Mouse (Mus musculus): ENCODE results near the gene Xkr7. TPM values are rescaled to one million over a fixed set of nuclear protein-coding genes. Genes with fewer than 3 reads are reported as not detected.
A peak's percentile ranks its signal among the peaks of the same experiment; 100 is the strongest.

The Xkr7 gene
- polyA plus RNA-seq, 1 experiment = 0.16 TPM

DNA sequence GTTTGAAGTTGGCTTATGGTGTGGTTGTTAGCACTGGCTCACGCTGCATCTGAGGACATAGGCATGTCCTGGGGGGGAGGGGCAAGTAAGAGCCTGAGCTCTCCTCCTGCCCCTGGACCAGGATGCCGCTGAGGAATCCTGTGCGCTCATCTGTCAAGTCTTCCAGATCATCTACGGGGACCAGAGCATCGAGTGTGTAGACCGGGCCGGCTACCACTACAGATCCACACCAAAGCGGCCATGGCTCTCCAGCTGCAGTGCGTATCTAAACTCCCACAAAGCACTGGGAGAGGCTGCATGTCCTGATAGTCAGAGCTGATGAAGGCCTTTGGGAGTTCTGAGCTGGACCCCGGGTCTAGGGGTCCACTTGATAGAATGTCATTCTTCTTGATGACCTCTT, 43.0 kb downstream of the Xkr7 start:
- TF ChIP-seq POLR2A (IDR thresholded peaks at IDR 0.05; ENCODE audit: control insufficient read depth, extremely low read depth, insufficient read depth, low read length, poor library complexity) (no peak), CTCF (IDR thresholded peaks at IDR 0.05; ENCODE audit: borderline replicate concordance, control insufficient read depth, extremely low read depth, insufficient read depth, low read length, poor library complexity) (no peak)
- no peak for DNase-seq
- 98% methylated on average over 10 of the region's 10 CpGs for WGBS
- Histone ChIP-seq H3K27ac (ENCODE audit: control insufficient read depth, insufficient read depth, low read length) (no peak overlapping the region), H3K4me3 (ENCODE audit: control insufficient read depth, insufficient read depth, low read length) (no peak overlapping the region), H3K4me1 (replicated peaks; ENCODE audit: control insufficient read depth, insufficient read depth, low read length) (no peaks in the 10 kb centered on the region), H3K27me3 (ENCODE audit: control insufficient read depth, insufficient read depth, low read length) (no peaks in the 10 kb centered on the region), H3K36me3 (ENCODE audit: control insufficient read depth, insufficient read depth, low read length) (no peaks in the 10 kb centered on the region)

DNA sequence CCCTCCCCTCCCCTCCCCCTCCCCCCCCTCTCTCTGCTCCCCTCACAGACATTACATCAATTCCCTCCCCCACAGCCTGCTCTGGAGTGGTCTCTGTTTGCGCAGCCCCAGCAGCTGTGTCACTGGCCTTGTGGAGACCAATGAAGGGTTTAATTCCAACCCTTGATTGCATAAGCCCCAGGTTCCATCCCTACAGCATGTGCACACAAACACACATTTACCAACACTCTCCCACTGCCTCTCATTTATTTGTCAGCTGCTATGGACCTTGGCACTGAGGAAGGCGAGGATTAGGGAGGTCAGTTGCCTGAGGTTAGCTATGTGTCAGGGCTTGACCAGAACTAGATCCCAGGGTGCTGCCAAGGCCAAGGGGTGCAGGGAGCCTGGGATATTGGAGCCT, 44.3 kb downstream of the Xkr7 start:
- no peak overlapping the region for H3K27ac ChIP-seq (ENCODE audit: control insufficient read depth, insufficient read depth, low read length)
- H3K27me3 ChIP-seq (ENCODE audit: control insufficient read depth, insufficient read depth, low read length) = no peaks in the 10 kb centered on the region
- no peak for DNase-seq
- 53% methylated on average over 2 of the region's 2 CpGs for WGBS
- H3K4me3 ChIP-seq (ENCODE audit: control insufficient read depth, insufficient read depth, low read length) = no peak overlapping the region
- TF ChIP-seq POLR2A (IDR thresholded peaks at IDR 0.05; ENCODE audit: control insufficient read depth, extremely low read depth, insufficient read depth, low read length, poor library complexity) (no peak), CTCF (IDR thresholded peaks at IDR 0.05; ENCODE audit: borderline replicate concordance, control insufficient read depth, extremely low read depth, insufficient read depth, low read length, poor library complexity) (no peak)
- no peaks in the 10 kb centered on the region for H3K36me3 ChIP-seq (ENCODE audit: control insufficient read depth, insufficient read depth, low read length)
- no peaks in the 10 kb centered on the region for H3K4me1 ChIP-seq (replicated peaks; ENCODE audit: control insufficient read depth, insufficient read depth, low read length)

DNA sequence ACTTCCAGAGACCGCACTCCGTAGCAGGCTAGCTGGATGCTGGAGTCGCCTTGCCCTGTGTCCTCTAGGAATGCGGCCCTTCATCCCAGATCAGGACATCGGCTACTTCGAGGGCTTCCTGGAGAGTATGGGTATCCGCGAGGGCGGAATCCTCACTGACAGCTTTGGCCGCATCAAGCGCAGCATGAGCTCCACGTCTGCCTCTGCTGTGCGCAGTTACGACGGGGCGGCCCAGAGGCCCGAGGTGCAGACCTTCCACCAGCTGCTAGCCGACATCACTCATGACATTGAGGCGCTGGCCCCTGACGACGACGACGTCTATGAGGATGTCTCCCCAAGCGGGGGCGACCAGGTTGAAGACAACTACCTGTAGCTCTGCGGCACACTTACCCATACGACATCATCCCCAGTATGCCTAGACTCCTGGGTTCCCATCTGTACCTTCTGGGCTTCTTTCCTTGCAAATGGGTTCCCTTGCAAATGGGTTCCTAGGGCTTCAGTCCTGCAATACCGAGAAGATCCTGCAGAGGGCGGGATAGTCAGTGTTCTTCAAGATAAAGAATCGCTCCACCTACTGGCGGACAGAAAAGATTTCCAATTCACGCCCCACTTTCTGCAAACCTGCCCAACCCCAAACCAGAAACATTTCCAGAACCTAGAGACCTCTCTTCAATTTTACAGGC, 49.3 kb downstream of the Xkr7 start:
- Histone ChIP-seq H3K27me3 (ENCODE audit: control insufficient read depth, insufficient read depth, low read length) (no peaks in the 10 kb centered on the region), H3K36me3 (ENCODE audit: control insufficient read depth, insufficient read depth, low read length) (no peaks in the 10 kb centered on the region), H3K27ac (ENCODE audit: control insufficient read depth, insufficient read depth, low read length) (no peak overlapping the region), H3K4me1 (replicated peaks; ENCODE audit: control insufficient read depth, insufficient read depth, low read length) (peaks cover 5% of the 10 kb centered on the region; the same call in 1 of the 2 replicates), H3K4me3 (ENCODE audit: control insufficient read depth, insufficient read depth, low read length) (no peak overlapping the region)
- peak; percentile 71 for DNase-seq
- TF ChIP-seq POLR2A (IDR thresholded peaks at IDR 0.05; ENCODE audit: control insufficient read depth, extremely low read depth, insufficient read depth, low read length, poor library complexity) (no peak), CTCF (IDR thresholded peaks at IDR 0.05; ENCODE audit: borderline replicate concordance, control insufficient read depth, extremely low read depth, insufficient read depth, low read length, poor library complexity) (peak; percentile 45; the same call in 1 of the 2 replicates)
- WGBS = 66% methylated on average over 32 of the region's 32 CpGs

DNA sequence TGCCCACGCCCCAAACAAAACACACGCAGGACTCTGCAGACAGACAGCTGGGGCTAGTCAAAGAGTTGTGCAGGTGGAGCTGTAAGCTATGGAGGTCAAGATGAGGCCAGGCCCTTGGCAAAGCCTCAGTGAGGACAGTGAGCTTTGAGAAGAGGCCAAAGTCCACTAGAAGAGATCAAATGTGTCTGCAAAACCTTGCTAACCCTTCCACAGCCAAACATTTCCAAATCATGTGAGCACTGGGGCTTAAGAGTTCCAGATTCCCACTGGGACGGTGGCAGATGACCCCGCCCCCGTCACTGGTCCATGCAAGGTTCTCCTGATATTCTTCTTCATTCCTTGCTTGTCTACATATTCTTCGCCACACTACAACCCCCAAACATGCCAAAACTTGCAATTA, 50.2 kb downstream of the Xkr7 start:
- no peak overlapping the region for H3K4me3 ChIP-seq (ENCODE audit: control insufficient read depth, insufficient read depth, low read length)
- no peaks in the 10 kb centered on the region for H3K36me3 ChIP-seq (ENCODE audit: control insufficient read depth, insufficient read depth, low read length)
- peaks cover 5% of the 10 kb centered on the region; the same call in 1 of the 2 replicates for H3K4me1 ChIP-seq (replicated peaks; ENCODE audit: control insufficient read depth, insufficient read depth, low read length)
- no peaks in the 10 kb centered on the region for H3K27me3 ChIP-seq (ENCODE audit: control insufficient read depth, insufficient read depth, low read length)
- no peak for DNase-seq
- no peak overlapping the region for H3K27ac ChIP-seq (ENCODE audit: control insufficient read depth, insufficient read depth, low read length)
- TF ChIP-seq POLR2A (IDR thresholded peaks at IDR 0.05; ENCODE audit: control insufficient read depth, extremely low read depth, insufficient read depth, low read length, poor library complexity) (no peak), CTCF (IDR thresholded peaks at IDR 0.05; ENCODE audit: borderline replicate concordance, control insufficient read depth, extremely low read depth, insufficient read depth, low read length, poor library complexity) (no peak)
- 78% methylated on average over 6 of the region's 6 CpGs for WGBS

DNA sequence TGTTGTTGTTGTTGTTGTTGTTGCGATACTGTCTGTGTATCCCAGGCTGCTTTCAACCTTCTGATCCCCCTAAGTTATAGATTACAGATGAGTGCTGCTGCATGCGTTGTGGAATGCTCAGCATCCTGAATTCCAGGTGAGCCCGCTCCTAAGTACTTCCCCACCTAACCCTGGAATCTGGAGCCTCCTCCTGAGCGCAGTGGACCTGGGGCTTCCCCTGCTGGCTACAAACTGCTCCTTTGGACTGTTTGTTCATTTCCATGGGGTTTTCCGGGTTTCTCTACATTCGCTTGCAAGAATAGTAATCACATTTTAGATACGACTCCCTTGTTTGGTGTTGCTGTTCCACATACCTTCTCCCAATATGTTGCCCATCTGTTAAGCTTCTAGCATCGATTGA, 51.6 kb downstream of the Xkr7 start:
- no peak for DNase-seq
- H3K4me1 ChIP-seq (replicated peaks; ENCODE audit: control insufficient read depth, insufficient read depth, low read length) = peaks cover 5% of the 10 kb centered on the region; the same call in 1 of the 2 replicates
- WGBS = 93% methylated on average over 8 of the region's 8 CpGs
- no peaks in the 10 kb centered on the region for H3K36me3 ChIP-seq (ENCODE audit: control insufficient read depth, insufficient read depth, low read length)
- no peaks in the 10 kb centered on the region for H3K27me3 ChIP-seq (ENCODE audit: control insufficient read depth, insufficient read depth, low read length)
- H3K4me3 ChIP-seq (ENCODE audit: control insufficient read depth, insufficient read depth, low read length) = no peak overlapping the region
- no peak overlapping the region for H3K27ac ChIP-seq (ENCODE audit: control insufficient read depth, insufficient read depth, low read length)
- TF ChIP-seq CTCF (IDR thresholded peaks at IDR 0.05; ENCODE audit: borderline replicate concordance, control insufficient read depth, extremely low read depth, insufficient read depth, low read length, poor library complexity) = no peak
- TF ChIP-seq POLR2A (IDR thresholded peaks at IDR 0.05; ENCODE audit: control insufficient read depth, extremely low read depth, insufficient read depth, low read length, poor library complexity) = no peak

DNA sequence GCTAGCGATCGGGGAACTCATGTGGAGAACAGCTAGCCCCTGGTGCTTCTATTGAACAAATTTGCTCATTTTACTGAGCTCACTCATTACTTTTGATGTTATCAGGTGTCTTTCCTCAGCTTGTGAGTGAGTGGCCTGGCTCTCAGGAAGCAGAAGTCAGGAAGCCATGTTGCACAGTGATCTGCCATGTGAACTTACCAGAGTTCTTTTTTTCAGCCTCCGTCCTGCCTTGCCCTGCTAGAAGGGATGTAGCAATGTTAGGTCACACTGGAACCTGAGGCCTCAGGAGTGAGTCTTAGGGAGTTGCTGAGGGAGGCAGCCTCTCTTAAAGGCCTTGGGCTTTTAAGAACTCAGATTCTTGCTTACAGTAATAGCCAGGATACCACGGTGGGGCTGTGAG, 52.2 kb downstream of the Xkr7 start:
- Histone ChIP-seq H3K36me3 (ENCODE audit: control insufficient read depth, insufficient read depth, low read length) (no peaks in the 10 kb centered on the region), H3K4me3 (ENCODE audit: control insufficient read depth, insufficient read depth, low read length) (no peak overlapping the region), H3K4me1 (replicated peaks; ENCODE audit: control insufficient read depth, insufficient read depth, low read length) (peaks cover 5% of the 10 kb centered on the region; the same call in 1 of the 2 replicates), H3K27me3 (ENCODE audit: control insufficient read depth, insufficient read depth, low read length) (no peaks in the 10 kb centered on the region), H3K27ac (ENCODE audit: control insufficient read depth, insufficient read depth, low read length) (no peak overlapping the region)
- no peak for TF ChIP-seq CTCF (IDR thresholded peaks at IDR 0.05; ENCODE audit: borderline replicate concordance, control insufficient read depth, extremely low read depth, insufficient read depth, low read length, poor library complexity)
- WGBS = 73% methylated on average over 4 of the region's 4 CpGs
- no peak for DNase-seq
